Mouse (Mus musculus) heart, postnatal 25 days (tissue): Measurements from ENCODE around the gene Spock2. TPM values are rescaled to one million over a fixed set of nuclear protein-coding genes. Genes with fewer than 3 reads are reported as not detected.
"Not testable (repeated sequence)": the region's sequence is repeated elsewhere in the genome, so short reads cannot be mapped to it uniquely, and the experiment has no call there.

Experiments used
- DNase-seq: peaks from one replicate; pipeline ENCODE4 v3.0.0; 2022; ENCODE audit warnings: low spot score
- intact Hi-C: fragments of 180-260 bp; cut with DNase I; formaldehyde crosslinking; loops from one replicate; pipeline ENCODE4 v1.15.1; 2025
- total RNA-seq, 2 experiments: library from RNA; stranded (reverse); gene quantifications; 2 replicates each; pipeline ENCODE4 v1.2.3; 2021

The Spock2 gene
- total RNA-seq, 2 experiments from 2014 or later: 14.8 to 16.1 TPM

GRCm38 (mm10) chr10:60106531-60107186 is 640 bp downstream of the Spock2 start:
- intact Hi-C loops: no loop called here
- peak; percentile 39 for DNase-seq

GRCm38 (mm10) chr10:60107448-60107847 is 1.4 kb downstream of the Spock2 start:
- intact Hi-C loops: no loop called here
- DNase-seq: no peak

DNA sequence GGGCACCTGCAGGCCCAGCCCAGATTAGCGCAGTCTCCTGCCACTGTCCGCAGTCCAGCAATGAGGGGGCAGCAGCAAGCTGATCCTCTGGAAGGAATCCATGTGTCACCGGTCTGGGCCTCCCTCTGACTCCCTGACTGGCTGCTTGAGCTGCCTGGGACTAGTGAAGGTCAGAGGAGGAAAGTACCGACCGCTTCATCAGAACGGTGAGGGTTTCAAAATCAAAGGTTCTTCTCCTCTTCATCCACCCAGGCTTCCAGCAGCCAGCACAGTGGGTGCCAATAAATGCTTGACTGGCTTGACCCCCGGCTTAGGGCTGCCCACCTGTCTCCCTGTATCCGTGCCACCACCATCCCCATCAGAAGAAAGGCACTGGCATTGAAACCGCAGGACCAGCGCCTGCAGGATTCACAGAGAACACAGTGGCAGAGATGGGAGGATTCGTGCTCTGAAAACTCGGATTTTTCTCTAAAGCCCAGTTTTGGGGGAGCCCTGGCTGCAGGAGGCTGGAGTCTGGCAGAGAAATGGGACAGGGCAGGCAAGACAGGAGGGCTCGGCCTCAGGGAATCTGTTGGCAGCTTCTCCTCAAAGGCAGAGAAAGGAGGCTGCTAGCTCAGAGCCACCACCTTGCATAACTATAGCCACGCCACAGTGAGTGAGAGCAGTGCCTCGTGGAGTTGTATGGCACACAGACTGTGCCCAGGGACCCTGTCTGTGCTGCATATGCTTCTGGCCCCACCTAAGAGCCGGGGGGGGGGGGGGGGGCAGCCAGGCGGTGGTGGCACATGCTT is 2.5 kb downstream of the Spock2 start:
- DNase-seq: no peak
- intact Hi-C loops: no loop called here

DNA sequence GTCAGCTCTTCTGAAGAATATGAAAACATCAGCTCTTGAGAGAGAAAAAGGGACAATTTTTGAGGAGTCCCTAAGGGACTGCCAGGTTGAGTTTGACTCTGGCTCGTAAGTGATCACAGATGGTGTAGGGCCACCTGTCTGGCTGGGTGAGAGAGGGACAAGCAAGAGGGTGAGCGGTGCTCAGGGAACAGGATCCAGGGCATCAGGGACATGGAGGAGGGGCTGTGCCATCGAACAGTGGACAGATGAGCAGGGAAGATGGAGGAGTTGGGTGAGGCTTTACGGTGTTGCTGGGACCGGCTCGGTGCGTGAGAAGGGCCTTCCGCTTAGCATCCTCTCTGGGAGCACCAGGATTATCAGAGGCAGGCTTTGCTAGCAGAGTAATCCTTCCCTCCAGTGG is 3.3 kb downstream of the Spock2 start:
- intact Hi-C loops: no loop called here
- no peak for DNase-seq

DNA sequence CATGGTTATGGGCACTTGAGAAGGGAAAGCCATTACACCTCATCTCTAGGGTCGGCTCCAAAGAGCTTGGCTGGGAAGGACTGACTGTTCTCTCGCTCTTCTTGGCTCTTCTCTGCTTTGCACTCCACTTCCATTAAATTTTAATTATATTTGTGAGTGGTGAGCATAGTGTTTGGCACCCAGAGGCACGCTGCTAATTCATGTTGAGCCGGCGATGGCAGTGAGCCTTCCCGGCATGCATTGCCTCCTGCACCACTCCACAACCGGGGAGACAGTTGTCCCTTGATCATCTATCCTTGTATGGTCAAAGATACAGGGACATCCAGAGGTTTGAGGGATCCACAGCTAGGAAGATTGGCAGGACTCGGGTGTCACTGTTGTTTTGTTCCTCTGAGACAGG is 4.0 kb downstream of the Spock2 start:
- no peak for DNase-seq
- intact Hi-C loops: no loop called here

- intact Hi-C loops: no loop called here
- DNase-seq: no peak
These were observed 5.0 kb downstream of the Spock2 start for GRCm38 (mm10) chr10:60110908-60111475.

DNA sequence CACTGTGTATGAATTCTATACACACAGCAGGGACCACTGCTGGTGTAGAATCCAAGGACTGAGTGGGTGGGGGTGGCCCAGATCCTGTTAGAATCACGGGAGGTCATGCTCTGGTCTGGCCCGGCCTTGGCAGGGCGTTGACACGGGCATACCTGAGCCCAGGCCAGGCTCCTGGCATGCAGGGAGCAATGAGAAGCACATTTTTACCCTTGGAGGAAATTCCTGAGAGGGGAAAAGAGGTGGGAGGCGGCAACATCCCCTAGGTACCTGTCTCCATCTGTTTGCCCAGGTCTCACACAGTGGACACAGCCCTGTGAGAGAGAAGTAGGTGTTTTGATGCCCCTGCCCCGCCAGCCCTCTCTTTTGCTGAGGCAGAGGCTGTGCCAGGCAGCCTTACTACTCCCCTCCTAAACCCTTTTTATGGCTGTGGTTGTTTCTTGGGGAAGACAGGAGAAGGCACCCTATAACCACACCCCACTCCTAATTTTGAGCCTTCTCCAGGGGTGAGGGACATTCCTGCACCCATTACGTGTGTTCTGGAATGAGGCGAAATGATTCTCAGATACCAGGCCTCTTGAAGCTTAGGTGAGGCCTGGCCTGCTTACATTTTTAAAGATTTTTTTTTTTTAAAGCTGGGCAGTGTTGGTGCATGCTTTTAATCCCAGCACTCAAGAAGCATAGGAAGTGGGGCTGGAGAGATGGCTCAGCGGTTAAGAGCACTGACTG is 8.1 kb downstream of the Spock2 start:
- no peak for DNase-seq
- intact Hi-C loops: no loop called here

DNA sequence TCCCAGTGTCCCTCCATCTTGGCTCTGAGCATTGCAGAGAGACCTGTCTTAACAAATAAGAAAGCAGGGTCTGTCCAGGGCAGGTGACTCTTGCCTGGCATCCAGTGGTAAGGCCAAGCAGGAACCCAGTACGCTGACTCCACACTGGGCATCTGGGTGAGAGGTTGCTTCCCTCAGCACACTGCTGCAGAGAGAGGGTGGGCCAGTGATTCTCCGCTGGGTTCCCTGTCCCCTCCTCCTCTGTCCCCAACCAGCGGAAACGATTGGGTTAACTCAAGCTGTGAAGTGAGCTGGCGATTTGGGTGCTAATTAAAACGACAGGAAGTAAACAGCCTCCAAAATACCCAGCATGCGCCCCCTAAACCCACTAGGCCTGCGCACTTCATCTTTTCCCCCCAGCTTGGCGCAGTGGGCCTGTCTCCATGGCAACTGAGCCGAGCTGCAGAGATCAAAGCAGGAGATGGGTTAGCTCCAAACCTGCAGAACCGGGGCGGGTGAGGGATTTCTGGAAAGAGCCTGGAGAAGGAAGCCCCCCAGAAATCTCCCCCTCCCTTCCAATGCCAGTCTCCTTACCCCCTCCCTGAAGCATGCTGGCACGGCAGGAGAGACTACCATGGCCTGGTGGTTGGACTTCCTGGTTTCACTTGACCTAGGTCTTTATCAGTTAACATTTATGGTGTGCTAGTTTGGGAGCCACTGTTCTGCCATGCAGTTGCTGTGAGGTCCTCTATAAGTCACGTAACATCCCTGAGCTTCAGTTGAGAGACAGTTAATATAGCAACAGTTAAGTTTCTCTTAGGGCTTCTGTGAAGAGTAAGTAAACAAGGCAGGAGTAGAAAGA is 9.5 kb downstream of the Spock2 start:
- no peak for DNase-seq
- intact Hi-C loops: no loop called here

- intact Hi-C loops: no loop called here
These were observed 11.0 kb downstream of the Spock2 start for GRCm38 (mm10) chr10:60116997-60117396.

GRCm38 (mm10) chr10:60118464-60118863 is 12.4 kb downstream of the Spock2 start:
- intact Hi-C loops: no loop called here

More at GRCm38 (mm10) chr10:60116997-60117396, 11.0 kb downstream of the Spock2 start:
- DNase-seq: no peak

DNA sequence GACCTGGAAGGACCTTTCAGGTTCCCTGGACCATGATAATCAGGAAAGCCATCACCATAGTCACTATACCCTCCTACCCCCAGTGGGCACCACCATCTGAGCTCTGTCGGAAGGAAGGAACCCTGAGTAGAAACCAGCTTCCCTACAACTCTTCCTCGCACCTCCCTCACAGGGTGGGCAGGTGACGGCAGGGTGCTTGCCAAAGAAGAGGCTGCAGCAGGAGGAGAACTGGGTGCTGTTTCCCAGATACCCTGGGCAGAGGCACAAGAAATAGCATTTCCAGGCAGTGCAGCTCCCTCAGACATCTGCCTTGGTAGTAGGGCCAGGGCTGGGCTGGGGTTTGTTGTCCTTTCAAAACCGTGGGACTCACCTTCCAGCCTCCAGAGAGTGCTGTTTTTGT is 14.6 kb downstream of the Spock2 start:
- DNase-seq: no peak
- intact Hi-C loops: no loop called here

More at GRCm38 (mm10) chr10:60118464-60118863, 12.4 kb downstream of the Spock2 start:
- DNase-seq: no peak

DNA sequence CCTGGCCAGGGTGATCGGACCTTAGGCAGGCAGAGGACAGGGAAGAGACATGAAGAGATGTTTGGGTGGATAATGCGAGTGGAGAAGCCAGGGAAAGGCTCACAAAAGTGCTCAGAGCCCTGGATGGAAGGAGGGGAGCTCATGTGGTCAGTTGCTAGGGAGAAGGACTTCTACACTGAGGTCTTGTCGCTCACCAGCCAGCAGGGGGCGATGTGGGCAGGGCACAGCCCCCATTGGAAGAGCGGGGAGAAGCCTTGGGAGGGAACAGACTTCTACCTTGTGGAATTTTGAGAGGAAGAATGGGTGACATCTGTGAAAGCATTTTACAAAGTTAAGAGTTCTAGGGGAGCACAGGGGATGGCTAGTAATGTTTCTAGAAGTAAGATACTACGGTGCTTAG is 18.1 kb downstream of the Spock2 start:
- intact Hi-C loops: no loop called here
- DNase-seq: no peak

DNA sequence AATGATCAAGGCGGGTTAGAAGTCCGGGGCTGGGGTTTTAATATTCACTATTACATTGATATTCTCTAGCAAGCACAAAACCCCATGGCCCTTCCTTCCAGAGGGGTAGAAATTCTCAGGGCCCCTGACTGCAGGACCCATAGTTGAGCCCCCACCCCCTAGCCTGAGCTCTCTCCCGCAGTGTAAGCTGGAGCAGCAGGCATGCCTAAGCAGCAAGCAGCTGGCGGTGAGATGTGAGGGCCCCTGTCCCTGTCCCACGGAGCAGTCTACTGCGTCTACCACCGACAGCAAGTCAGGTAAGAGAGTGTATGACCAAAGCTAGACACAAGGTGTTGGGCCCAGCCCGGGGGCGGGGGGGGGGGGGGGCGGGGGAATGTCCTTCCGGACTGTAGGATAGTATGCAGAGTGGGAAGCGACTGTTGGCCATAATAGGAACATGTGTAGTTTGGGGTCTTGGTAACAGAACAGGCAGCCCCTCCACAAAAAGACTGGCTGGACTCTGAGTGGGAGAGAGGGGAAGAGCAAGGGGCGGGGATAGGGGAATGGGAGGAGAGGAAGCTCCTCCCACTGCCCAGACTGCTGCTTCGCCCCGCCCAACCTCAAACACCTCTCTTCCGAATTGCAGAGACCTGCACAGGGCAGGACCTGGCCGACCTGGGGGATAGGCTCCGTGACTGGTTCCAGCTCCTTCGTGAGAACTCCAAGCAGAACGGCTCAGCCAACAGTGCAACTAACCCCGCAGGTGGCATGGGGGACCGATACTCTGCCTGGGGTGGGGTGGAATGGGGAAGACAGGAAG is 19.7 kb downstream of the Spock2 start:
- intact Hi-C loops: no loop called here
- DNase-seq: no peak

DNA sequence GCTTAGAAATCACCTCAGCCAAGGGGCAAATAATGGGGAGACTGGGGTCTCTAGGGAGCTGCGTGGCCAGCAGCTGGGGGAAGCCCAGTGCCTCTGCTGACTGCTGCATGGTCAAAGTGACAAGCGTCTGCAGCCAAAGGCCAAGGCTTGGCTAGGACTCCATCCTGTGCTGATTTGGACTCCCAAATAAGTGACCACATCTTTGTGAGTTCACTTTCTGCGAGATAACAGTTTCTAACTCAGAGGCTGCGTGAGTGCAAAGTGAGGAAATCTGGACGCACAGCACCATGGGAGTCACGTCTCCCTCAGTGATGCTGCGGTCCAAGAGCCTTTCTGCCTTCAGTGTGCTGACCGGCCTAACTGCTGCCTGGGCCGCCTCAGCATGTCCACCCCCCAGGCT is 22.3 kb downstream of the Spock2 start:
- DNase-seq: peak; percentile 29
- intact Hi-C loops: no loop called here

GRCm38 (mm10) chr10:60130504-60130903 is 24.5 kb downstream of the Spock2 start:
- intact Hi-C loops: no loop called here
- no peak for DNase-seq

DNA sequence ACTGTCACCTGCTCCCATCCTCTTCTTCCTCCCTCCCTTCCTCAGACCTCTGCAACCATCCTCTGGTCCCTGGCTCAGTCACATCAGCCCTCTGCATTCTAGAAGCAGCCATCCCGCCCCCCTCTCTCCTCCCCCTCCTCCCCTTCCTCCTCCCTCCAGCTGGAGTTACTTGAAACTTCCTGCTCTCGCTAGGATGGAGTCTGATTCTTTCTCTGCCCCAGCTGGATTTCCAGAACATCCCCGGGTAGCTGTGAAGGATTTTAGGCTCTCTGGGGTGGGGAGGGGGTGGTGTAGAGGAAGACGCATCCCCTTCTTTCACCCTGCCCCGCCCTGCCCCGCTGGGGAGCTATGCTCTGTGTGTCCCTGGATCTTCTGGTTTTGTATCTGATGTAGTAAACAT is 27.5 kb downstream of the Spock2 start:
- intact Hi-C loops: no loop called here
- DNase-seq: no peak

DNA sequence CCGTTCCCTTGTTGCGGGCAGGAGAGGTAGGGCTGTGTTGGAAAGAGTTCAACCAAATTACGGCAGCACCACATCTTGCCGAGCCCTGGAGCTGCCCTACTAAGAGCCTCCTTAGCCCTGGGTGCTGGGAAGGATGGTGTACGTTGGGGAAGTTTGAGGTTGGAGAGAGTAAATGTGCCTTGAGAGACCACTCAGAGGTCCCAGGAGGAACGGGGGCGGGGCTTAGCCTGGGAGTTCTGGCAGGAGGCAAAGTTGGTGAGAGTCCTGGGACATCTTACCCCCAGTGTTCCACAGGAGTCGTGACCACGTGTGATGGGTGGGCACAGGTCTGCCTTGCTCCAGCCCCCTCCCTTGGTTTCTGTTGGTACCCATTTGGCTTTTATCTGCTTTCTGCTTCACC is 28.2 kb downstream of the Spock2 start:
- intact Hi-C loops: no loop called here
- DNase-seq: no peak

DNA sequence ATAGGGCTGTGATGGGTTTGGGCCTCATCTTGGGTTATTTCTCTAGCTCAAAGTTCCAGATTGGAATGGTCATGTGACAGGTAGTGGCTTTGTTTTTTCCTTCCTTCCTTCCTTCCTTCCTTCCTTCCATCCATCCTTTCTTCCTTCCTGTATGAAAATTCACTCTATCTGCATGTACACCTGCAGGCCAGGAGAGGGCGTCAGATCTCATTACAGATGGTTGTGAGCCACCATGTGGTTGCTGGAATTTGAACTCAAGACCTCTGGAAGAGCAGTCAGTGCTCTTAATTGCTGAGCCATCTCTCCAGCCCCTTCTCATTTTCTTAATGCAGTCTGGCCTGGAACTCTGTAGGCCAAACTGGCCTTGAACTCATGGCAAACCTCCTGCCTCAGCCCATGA is 30.0 kb downstream of the Spock2 start:
- DNase-seq, intact Hi-C loops: not testable (repeated sequence)

- intact Hi-C loops: no loop called here
- DNase-seq: no peak
These were observed 30.9 kb downstream of the Spock2 start for GRCm38 (mm10) chr10:60136935-60137334.
